Mouse (Mus musculus) lung, postnatal 14 days (tissue): Measurements from ENCODE around the gene A930017K11Rik.

Source experiments
- DNase-seq: peaks from one replicate; pipeline ENCODE4 v3.0.0; 2021

A930017K11Rik gene

DNA sequence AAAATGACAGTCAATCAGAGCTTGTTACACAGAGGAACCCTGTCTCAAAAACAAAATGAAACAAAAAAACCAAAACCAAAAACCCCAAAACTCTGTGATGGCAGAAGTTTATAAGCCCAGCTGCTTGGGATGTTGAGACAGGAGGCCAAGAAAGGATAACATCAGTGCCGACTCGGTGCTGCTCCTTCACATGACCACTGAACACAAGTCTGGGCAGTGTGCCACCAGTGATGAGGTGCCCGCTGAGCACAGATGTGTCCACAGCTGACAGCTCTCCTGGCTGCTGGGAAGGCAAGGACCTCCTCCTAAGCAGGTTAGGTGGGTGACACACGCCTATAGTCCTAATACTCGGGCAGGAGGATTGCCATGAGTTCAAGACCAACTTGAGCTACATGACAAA lies 30.2 kb downstream of the A930017K11Rik start:
- DNase-seq: no peak

- DNase-seq: peak; percentile 100
These were observed 32.4 kb downstream of the A930017K11Rik start for GRCm38 (mm10) chr17:25919786-25920642.

DNA sequence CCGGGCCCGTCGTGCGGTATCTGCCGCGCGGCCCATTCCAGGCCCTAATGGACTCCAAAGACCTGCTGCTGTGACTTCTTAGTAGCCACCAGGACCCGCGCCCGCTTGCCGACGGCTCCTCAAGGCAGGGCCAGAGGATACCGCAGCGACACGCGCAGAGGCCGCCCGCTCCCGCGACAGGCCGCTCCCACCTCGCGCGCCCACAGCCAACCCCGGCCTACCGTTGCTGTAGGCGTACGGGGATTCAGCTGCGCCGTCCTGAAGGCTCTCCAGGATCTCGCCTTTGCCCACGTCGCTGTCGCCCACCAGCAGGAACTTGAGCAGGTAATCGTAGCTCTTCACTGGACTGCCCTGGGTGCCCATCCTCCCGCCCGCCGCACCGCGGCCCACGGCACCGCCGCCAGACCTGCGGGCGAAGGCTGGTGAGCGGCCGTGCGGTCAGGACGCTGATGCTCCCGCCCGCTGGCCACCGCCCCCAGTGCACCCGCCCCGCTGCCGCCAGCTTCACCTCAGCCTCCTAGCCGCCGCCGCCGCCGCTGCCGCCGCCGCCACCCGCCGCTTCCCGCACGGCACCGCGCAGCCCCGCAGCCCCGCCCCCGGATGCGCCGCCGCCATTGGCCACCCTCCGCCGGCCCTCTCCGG lies 33.1 kb downstream of the A930017K11Rik start, which contains the start of gene Rab40c:
Rab40c (minus strand) TSS at position 584 of the 642 bp plus-strand sequence.
- DNase-seq: peak; percentile 37

DNA sequence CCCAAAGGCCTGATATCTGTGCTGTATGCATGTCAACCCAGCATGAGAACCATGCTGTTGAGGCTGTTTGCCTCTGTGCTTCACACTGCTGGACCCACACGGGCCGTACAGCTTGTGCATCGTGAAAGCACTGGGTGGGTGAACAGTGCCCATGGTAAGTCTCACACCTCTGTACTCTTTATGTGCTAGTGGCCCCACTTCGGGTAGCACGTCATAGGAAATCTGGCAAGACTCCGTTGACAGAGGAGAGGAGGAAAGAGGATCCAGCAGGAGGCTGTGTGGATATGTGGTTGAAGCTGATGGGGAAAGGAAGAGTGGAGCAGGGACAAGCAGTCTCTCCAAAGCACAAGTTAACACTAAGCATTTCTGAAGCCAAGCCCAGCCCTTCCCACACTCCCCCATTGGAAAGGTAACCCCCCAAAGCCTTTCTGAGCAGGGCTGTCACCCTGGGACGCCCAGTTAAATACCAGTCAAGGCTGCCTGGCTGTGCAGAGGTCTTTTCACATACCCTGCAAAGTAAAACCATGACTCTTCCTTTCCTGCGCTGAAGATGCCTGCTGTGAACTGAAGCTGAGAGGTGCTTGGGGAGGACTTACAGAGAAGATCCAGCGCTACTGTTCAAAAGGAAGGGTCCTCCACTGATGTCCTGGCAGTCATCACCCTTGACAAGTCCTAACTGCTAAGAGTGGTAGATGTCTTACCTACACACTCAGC lies 34.2 kb downstream of the A930017K11Rik start:
- DNase-seq: no peak

DNA sequence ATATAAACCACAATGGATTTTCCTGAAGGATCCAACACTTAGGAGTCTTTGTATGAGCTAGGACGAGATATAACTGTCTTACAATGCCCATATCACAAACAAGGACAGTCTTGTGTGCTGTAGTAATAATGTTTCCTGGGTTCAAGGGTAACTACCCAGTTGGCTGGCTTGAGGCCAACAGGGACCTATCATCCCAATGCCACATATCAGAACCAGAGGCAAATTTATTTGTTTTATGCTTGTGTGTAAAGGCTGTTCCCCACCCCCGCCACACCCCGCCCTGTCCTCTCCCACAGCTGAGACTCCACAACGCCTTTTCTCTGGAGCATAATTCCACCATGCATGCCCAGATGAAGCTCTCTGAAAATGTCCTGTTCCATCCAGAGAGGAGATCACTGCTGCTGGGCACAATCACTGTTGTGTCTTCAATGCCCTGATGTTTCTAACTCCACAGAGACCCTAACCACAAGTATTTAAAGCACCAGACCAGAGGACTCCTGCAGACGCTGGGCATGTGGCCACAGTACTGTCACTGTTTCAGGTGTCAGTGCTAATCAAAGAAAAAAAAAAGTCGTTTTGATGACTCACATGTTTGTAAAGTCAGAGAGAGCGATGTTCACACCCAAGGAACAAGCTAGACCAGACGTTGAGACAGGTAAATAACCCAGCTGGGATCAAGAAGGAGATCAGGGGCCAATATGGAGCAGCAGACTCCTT lies 35.3 kb downstream of the A930017K11Rik start:
- DNase-seq: no peak

GRCm38 (mm10) chr17:25914295-25914694 lies 38.1 kb downstream of the A930017K11Rik start:
- no peak for DNase-seq

DNA sequence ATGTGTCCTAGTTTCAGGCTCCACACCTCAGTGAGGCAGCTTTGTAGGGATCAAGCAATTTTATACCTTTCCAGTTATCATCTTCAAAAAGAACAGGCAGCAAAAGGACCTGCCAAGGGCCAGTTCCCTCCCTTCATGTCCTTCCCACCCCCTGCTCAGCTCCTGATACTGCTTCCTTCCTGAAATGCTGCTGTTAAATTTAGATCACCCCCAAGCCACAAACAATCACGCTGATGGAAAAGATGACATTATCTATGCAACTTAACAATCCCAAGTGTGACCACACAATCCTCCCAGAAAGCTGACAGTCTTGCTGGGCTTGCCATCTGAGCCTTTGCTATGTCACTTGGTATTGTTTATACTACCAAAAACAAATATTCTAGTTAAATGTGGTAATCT lies 38.5 kb downstream of the A930017K11Rik start:
- DNase-seq: peak; percentile 16

GRCm38 (mm10) chr17:25913186-25913876 lies 39.0 kb downstream of the A930017K11Rik start:
- DNase-seq: peak; percentile 18

GRCm38 (mm10) chr17:25911816-25912215 lies 40.5 kb downstream of the A930017K11Rik start:
- DNase-seq: peak; percentile 9

DNA sequence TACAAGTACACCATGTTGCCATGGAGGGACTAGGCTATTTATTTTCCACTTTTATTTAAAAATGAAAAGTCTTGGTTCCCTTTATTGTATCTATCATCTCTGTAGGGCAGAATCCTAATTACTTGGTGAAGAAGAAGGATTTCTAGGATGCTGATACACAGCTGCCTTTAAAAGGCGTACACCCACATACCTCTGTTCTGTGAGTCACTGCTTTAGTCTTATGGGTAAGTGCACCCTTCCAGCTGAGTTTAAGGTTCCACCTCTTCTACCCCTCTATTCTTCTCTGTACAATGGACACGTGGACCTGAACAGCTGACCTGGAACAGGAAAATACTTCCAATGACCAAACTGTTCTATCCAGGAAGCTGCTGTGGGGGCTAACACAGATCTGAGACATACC lies 44.7 kb downstream of the A930017K11Rik start:
- no peak for DNase-seq

DNA sequence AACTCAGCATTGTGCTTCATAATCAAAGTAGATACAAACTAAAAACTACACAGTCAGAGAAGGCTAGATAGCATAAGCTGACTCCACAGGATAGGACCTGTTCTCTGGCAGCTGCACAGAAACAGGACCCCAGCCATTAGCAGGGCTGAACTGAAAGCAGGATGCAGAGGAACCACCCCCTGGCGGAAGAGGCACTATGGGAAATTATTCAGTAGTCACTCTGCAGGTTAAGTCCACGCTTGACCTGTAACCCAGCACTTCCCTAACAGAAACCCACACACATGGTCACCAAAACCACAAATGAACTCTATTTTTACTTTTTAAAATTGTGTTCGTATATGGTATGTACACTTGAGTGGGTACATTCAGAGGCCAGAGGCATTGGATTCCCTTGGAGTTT lies 49.3 kb downstream of the A930017K11Rik start:
- DNase-seq: no peak

DNA sequence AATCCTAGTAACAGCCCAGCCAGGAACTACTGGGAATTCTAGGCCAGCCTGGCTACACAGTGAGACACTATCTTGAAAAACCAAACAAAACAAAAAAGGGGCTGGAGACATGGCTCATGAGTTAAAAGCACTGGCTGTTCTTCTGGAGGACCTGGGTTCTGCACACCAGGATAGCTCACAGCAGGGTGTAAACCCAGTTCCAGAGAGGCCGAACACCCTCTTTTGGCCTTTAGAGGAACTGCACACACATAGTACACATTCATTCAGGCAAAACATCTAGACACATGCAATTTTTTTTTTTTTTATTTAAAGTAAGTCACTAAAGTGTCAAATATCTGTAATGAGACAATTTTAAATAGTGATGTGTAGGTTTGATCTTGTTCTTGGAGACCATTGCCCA lies 52.2 kb downstream of the A930017K11Rik start:
- DNase-seq: no peak
